Mouse (Mus musculus) neural tube, embryonic 12.5 days (tissue): ENCODE results near the gene Wdfy4. TPM values are rescaled to one million over a fixed set of nuclear protein-coding genes. Genes with fewer than 3 reads are reported as not detected.

ENCODE experiments used
- ATAC-seq: fragments of 200-750 bp; cut with Nextera tagmentation; 2 replicates; pipeline ENCODE4 v1.8.0; 2017; ENCODE audit warnings: low read depth, mild to moderate bottlenecking, moderate TSS enrichment, moderate library complexity; ENCODE audit not compliant: low FRiP score
- H3K27ac ChIP-seq: fragments of 300-500 bp; sonication (generic); 2 replicates; pipeline ENCODE4 v1.5.1; 2016
- H3K27me3 ChIP-seq: fragments of 300-500 bp; sonication (generic); replicated peaks from 2 replicates; pipeline ENCODE4 v1.6.1; 2016; ENCODE audit warnings: mild to moderate bottlenecking
- H3K36me3 ChIP-seq: fragments of 300-500 bp; sonication (generic); 2 replicates; pipeline ENCODE4 v1.6.1; 2016; ENCODE audit warnings: mild to moderate bottlenecking
- H3K4me1 ChIP-seq: fragments of 300-500 bp; sonication (generic); 2 replicates; pipeline ENCODE4 v1.6.1; 2016
- H3K4me2 ChIP-seq: fragments of 300-500 bp; sonication (generic); replicated peaks from 2 replicates; pipeline ENCODE4 v1.6.1; 2016; ENCODE audit warnings: mild to moderate bottlenecking
- H3K4me3 ChIP-seq: fragments of 300-500 bp; sonication (generic); 2 replicates; pipeline ENCODE4 v1.5.1; 2016
- H3K9ac ChIP-seq: fragments of 300-500 bp; sonication (generic); 2 replicates; pipeline ENCODE4 v1.6.1; 2016; ENCODE audit warnings: mild to moderate bottlenecking
- H3K9me3 ChIP-seq: fragments of 300-500 bp; sonication (generic); 2 replicates; pipeline ENCODE4 v1.6.1; 2016; ENCODE audit warnings: mild to moderate bottlenecking
- WGBS: fragments of 180-500 bp; shearing (Covaris S2); methylation state at CpG from one replicate; pipeline ENCODE4 v1.1.7; 2016; 5-methylcytosine and 5-hydroxymethylcytosine counted together
- polyA plus RNA-seq: library from polyadenylated mRNA; unstranded; fragments of >200 nt; fragmentation: Nextera tagmentation; extraction: Ambion mirVana; gene quantifications from 2 replicates; pipeline ENCODE4 v1.2.1, GENCODE M21; 2016

Wdfy4 gene
- polyA plus RNA-seq, 1 experiment from 2014 or later: 0.62 TPM

GRCm38 (mm10) chr14:33062996-33063395 is 122.3 kb downstream of the Wdfy4 start:
- Histone ChIP-seq H3K4me1 (no peaks in the 10 kb centered on the region), H3K36me3 (no peaks in the 10 kb centered on the region), H3K9ac (no peak overlapping the region), H3K27ac (no peak overlapping the region), H3K27me3 (no peaks in the 10 kb centered on the region), H3K9me3 (no peaks in the 10 kb centered on the region), H3K4me2 (no peak overlapping the region), H3K4me3 (no peak overlapping the region)
- no peak for ATAC-seq
- 75% methylated on average over 5 of the region's 5 CpGs for WGBS

GRCm38 (mm10) chr14:33058881-33059660 is 126.2 kb downstream of the Wdfy4 start:
- H3K27me3 ChIP-seq: no peaks in the 10 kb centered on the region
- no peaks in the 10 kb centered on the region for H3K36me3 ChIP-seq
- H3K4me2 ChIP-seq: no peak overlapping the region
- no peaks in the 10 kb centered on the region for H3K9me3 ChIP-seq
- no peak for ATAC-seq
- WGBS: 93% methylated on average over 7 of the region's 7 CpGs
- H3K27ac ChIP-seq: no peak overlapping the region
- no peak overlapping the region for H3K9ac ChIP-seq
- H3K4me1 ChIP-seq: peaks cover 2% of the 10 kb centered on the region; the same call in 1 of the 2 replicates
- no peak overlapping the region for H3K4me3 ChIP-seq

GRCm38 (mm10) chr14:33053441-33053840 is 131.9 kb downstream of the Wdfy4 start:
- 55% methylated on average over 8 of the region's 8 CpGs for WGBS
- Histone ChIP-seq H3K4me3 (no peak overlapping the region), H3K27ac (no peak overlapping the region), H3K4me2 (no peak overlapping the region), H3K9me3 (no peaks in the 10 kb centered on the region), H3K27me3 (no peaks in the 10 kb centered on the region), H3K9ac (no peak overlapping the region), H3K4me1 (peaks cover 8% of the 10 kb centered on the region), H3K36me3 (no peaks in the 10 kb centered on the region)
- no peak for ATAC-seq

DNA sequence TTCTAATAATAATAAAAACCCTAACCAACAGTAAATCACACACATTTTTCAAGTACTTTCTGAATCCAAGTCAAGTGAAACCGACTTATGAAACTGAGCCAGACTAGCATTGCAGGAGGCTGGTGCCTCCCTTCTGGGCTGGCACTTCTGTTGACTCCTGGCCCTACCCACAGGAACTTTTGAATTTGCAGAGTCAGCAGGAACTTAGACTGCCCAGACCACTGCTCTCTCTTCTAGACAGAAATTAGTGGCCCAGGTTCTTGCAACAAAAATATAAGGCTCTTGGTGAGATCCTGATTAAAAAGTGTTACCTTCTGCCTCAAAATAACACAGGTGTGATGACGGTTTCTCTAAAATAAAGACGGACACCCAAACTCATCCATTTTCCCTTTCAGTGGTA is 140.1 kb downstream of the Wdfy4 start:
- Histone ChIP-seq H3K9me3 (no peaks in the 10 kb centered on the region), H3K9ac (no peak overlapping the region), H3K4me1 (no peaks in the 10 kb centered on the region), H3K4me3 (no peak overlapping the region), H3K4me2 (no peak overlapping the region), H3K27ac (no peak overlapping the region), H3K27me3 (no peaks in the 10 kb centered on the region), H3K36me3 (no peaks in the 10 kb centered on the region)
- WGBS: 92% methylated on average over 3 of the region's 3 CpGs
- ATAC-seq: no peak

- no peaks in the 10 kb centered on the region for H3K27me3 ChIP-seq
- no peak overlapping the region for H3K4me3 ChIP-seq
- no peaks in the 10 kb centered on the region for H3K36me3 ChIP-seq
- H3K9me3 ChIP-seq: no peaks in the 10 kb centered on the region
- H3K4me1 ChIP-seq: no peaks in the 10 kb centered on the region
- no peak for ATAC-seq
- H3K9ac ChIP-seq: no peak overlapping the region
- H3K4me2 ChIP-seq: no peak overlapping the region
- H3K27ac ChIP-seq: no peak overlapping the region
- 53% methylated on average over 3 of the region's 3 CpGs for WGBS
Measured at GRCm38 (mm10) chr14:33036811-33037210, 148.5 kb downstream of the Wdfy4 start.

DNA sequence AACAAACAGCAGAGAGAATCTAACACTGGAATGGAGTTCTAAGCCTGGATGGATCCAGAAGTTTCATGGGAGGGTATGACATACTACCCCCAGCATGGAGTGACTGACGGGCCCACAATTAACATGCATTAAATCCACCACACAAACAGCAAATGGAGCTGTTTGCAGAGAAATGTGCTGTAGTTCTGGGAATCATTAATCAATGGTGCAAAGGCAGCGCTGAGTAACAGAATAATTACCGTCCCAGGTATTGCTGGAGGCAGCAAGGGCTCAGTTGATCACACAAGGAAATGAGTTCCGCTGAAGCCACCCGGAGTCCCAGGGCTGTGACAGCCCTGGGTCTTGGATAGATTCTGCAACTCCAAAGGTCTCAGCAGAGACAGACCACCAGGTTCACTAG is 149.9 kb downstream of the Wdfy4 start:
- WGBS: 70% methylated on average over 5 of the region's 5 CpGs
- H3K36me3 ChIP-seq: no peaks in the 10 kb centered on the region
- ATAC-seq: no peak

DNA sequence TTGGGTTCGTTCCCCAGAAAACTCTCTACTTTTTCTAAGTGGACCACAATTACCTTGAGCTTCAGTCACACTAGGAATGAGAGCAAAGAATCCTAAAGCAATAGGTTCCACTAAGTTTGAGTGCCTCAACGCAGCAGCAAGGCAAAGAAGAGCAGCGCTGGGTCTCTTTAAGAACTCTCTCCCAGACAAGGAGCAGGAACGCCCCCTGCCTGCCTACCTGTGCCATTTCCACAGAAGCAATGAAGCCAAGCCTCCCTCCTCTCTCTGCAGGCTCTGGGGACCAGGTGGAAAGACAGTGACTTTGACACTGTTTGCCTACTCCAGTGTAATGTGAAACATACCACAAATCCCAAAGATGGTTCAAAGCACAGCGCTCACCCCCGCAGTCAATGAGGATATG is 151.9 kb downstream of the Wdfy4 start:
- Histone ChIP-seq H3K27me3 (no peaks in the 10 kb centered on the region), H3K27ac (no peak overlapping the region), H3K9me3 (no peaks in the 10 kb centered on the region), H3K4me3 (no peak overlapping the region), H3K9ac (no peak overlapping the region), H3K4me1 (no peaks in the 10 kb centered on the region), H3K4me2 (no peak overlapping the region), H3K36me3 (no peaks in the 10 kb centered on the region)
- ATAC-seq: no peak
- WGBS: 41% methylated on average over 6 of the region's 6 CpGs

More for the DNA sequence above, 149.9 kb downstream of the Wdfy4 start:
- Histone ChIP-seq H3K4me1 (no peaks in the 10 kb centered on the region), H3K4me3 (no peak overlapping the region), H3K9ac (no peak overlapping the region), H3K27me3 (no peaks in the 10 kb centered on the region), H3K9me3 (no peaks in the 10 kb centered on the region), H3K27ac (no peak overlapping the region), H3K4me2 (no peak overlapping the region)

DNA sequence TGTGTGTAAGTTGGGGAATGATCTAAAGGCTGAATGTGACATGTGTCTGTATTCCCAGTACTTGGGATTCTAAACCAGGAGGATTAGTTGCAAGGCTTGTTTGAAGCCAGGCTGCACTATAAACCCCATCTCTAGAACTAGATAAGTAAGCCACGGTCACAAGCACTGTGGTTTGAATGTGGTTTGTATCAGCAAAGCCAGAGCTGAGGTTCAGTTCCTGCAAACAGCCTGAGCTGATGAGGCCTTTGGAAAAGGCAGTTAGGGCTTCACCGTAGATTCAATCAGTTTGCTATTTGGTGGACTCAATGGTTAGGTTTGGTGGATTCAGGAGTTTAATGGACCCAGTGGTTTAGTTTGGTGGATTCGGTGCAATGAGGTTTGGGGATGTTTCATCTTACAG is 154.5 kb downstream of the Wdfy4 start:
- WGBS: 87% methylated on average over 3 of the region's 3 CpGs
- H3K27ac ChIP-seq: no peak overlapping the region
- H3K27me3 ChIP-seq: no peaks in the 10 kb centered on the region
- no peak overlapping the region for H3K9ac ChIP-seq
- no peak overlapping the region for H3K4me2 ChIP-seq
- H3K9me3 ChIP-seq: no peaks in the 10 kb centered on the region
- ATAC-seq: no peak
- H3K4me1 ChIP-seq: no peaks in the 10 kb centered on the region
- H3K4me3 ChIP-seq: no peak overlapping the region
- H3K36me3 ChIP-seq: no peaks in the 10 kb centered on the region

GRCm38 (mm10) chr14:33019606-33020005 is 165.7 kb downstream of the Wdfy4 start:
- no peaks in the 10 kb centered on the region for H3K27me3 ChIP-seq

DNA sequence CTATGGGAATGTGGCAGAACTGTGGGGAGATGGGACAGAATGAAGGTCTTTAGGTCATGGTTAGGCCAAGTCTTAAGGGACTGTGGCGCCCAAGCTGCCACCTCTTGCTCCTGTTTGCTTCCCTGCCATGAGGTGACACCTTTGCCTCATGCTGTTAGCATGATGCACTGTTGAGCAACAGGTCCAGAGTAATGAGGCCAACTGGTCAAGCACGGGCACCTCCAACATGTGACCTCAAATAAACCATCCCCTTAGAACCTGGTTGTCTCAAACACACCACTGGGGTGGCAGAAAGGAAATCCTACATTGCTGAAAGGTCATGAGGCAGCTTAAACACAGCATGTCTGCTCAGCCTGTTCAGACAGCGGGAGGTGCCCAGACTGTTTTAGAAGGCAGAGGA is 166.3 kb downstream of the Wdfy4 start:
- WGBS: 80% methylated on average over 3 of the region's 3 CpGs
- no peak for ATAC-seq
- Histone ChIP-seq H3K9ac (no peak overlapping the region), H3K27ac (no peak overlapping the region), H3K27me3 (no peaks in the 10 kb centered on the region), H3K4me2 (no peak overlapping the region), H3K36me3 (no peaks in the 10 kb centered on the region), H3K4me3 (no peak overlapping the region), H3K4me1 (no peaks in the 10 kb centered on the region), H3K9me3 (no peaks in the 10 kb centered on the region)

More at GRCm38 (mm10) chr14:33019606-33020005, 165.7 kb downstream of the Wdfy4 start:
- WGBS: 80% methylated on average over 5 of the region's 5 CpGs
- Histone ChIP-seq H3K4me1 (no peaks in the 10 kb centered on the region), H3K27ac (no peak overlapping the region), H3K36me3 (no peaks in the 10 kb centered on the region), H3K9ac (no peak overlapping the region), H3K4me3 (no peak overlapping the region), H3K9me3 (no peaks in the 10 kb centered on the region), H3K4me2 (no peak overlapping the region)
- no peak for ATAC-seq

DNA sequence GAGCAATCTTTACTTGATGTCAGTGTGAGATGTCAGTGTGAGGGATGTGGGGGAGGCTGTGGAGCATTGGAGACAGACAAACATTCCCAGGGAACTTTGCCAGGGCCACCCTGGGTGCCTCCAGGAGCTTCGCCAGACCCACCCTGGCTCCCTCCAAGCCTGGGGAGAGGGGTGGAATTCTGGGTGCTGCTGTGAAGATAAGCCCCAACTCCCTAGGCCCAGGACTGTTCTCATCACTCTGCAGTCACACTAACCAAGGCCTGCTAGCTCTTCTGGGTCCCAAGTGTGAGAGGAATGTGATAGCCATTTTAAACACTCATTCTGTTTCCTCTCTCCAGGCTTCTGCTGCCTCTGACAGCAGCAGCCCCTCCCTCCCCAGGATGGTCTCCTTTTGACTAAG is 177.7 kb downstream of the Wdfy4 start:
- Histone ChIP-seq H3K27ac (no peak overlapping the region), H3K9me3 (peaks cover 3% of the 10 kb centered on the region; the same call in 1 of the 2 replicates), H3K4me3 (no peak overlapping the region), H3K4me1 (no peaks in the 10 kb centered on the region), H3K27me3 (no peaks in the 10 kb centered on the region), H3K9ac (no peak overlapping the region), H3K4me2 (no peak overlapping the region), H3K36me3 (no peaks in the 10 kb centered on the region)
- no peak for ATAC-seq
- 89% methylated on average over 1 of the region's 1 CpGs for WGBS

DNA sequence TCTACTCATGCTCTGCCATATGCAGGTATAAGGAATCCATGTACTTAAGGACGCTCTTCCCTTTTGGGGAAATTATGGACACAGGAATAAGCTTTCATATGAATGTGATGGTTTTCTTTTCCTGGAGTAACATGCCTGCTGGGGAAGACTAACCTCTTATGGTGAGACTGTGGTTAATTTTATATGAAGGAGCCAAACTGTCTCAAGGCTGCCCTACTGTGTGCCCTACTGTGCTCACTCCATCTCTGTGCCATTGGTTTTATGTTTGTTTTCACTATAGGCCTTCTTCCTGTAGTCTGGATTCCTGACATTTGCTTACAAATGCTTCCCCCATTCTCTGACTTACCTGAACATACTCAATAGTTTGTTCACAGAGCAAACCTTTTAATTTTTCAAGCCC is 180.2 kb downstream of the Wdfy4 start:
- Histone ChIP-seq H3K9me3 (peaks cover 3% of the 10 kb centered on the region; the same call in 1 of the 2 replicates), H3K4me2 (no peak overlapping the region), H3K4me3 (no peak overlapping the region), H3K27me3 (no peaks in the 10 kb centered on the region), H3K4me1 (peaks cover 4% of the 10 kb centered on the region; the same call in 1 of the 2 replicates), H3K9ac (no peak overlapping the region), H3K27ac (no peak overlapping the region), H3K36me3 (no peaks in the 10 kb centered on the region)
- WGBS: 96% methylated on average over 1 of the region's 1 CpGs
- no peak for ATAC-seq
